Mouse (Mus musculus): ENCODE results near the gene 6030468B19Rik. TPM values are rescaled to one million over a fixed set of nuclear protein-coding genes. Genes with fewer than 3 reads are reported as not detected.
"Not testable (repeated sequence)": the region's sequence is repeated elsewhere in the genome, so short reads cannot be mapped to it uniquely, and the experiment has no call there.

6030468B19Rik gene
- polyA plus RNA-seq, 1 experiment from 2014 or later, result not detected

DNA sequence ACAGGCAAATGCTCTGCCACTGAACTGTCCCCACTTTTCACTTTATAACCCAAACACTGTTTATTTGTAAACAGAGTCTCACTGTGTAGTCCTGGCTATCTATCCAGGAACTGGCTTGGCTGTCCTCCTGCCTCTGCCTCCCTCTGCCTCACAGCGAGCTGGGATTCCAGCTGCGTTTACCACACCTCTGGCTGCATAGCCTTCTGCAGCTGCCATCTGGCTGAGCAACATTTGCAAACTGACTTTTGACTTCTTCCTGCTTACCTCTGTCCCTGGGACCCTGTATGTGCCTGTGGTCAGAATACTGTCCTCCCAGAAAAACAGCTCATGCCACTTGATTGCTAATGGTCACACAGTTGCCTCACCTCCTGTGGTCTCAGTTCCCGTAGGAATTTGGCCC, 29.9 kb downstream of the 6030468B19Rik start:
- no peak for TF ChIP-seq CTCF (IDR thresholded peaks at IDR 0.05)
- ChIA-PET POLR2A (interaction anchor here (1.8 kb wide), 1 partner anchor 16 kb away, joined by 4 read pairs; no protein-coding TSS in a partner anchor), CTCF (interaction anchor here (2.0 kb wide), 1 partner anchor 37 kb away, joined by 5 read pairs; no protein-coding TSS in a partner anchor)
- no peaks in the 10 kb centered on the region for H3K27me3 ChIP-seq
- in situ Hi-C loops (cut with MboI; ENCODE audit: low pct_unique_long_range_greater_than_20kb), result loop anchor here (5.0 kb wide), 1 partner anchor 120 kb away; no protein-coding TSS in a partner anchor
- ATAC-seq (no peak), DNase-seq (ENCODE audit: low read depth, low spot score) (no peak)

DNA sequence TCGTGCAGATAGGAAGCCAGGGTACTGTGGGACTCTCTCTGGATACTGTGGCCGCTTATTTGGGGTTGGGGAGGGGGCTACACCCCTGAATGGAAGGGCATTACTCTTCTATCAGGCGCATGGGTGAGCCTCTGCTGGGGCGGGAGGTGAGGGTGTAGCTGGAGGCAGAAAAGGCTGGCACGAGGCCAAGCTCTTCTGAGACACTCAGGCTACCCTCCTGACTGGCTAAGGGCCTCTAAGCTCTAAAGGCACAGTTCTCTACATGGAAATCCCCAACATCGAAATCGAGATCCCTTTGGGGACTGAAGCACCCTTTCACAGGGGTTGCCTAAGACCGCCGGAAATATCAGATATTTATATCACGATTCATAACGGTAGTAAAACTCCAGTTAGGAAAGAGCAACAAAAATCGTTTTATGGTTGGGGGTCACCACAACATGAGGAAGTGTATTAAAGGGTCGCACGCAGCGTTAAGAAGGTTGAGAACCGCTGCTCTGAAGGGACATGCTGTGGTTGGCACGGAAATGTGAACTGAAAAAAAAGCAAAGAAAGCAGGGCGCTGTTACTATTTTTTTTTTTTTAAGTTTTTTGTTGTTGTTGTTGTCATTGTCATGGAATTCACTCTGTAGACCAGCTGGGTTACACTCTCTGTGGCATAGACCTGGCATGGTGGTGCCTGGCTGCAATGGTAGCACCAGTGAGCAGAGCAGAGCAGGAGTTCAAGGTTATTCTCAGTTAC, 30.9 kb downstream of the 6030468B19Rik start:
- no peak for ATAC-seq
- no peak for DNase-seq (ENCODE audit: low read depth, low spot score)
- in situ Hi-C loops (cut with MboI; ENCODE audit: low pct_unique_long_range_greater_than_20kb), result loop anchor here (5.0 kb wide), 1 partner anchor 121 kb away; no protein-coding TSS in a partner anchor
- H3K27me3 ChIP-seq, result no peaks in the 10 kb centered on the region
- ChIA-PET POLR2A (interaction anchor here (1.8 kb wide), 1 partner anchor 17 kb away, joined by 4 read pairs; no protein-coding TSS in a partner anchor), CTCF (interaction anchor here (2.0 kb wide), 1 partner anchor 38 kb away, joined by 5 read pairs; no protein-coding TSS in a partner anchor)
- TF ChIP-seq CTCF (IDR thresholded peaks at IDR 0.05), result no peak

DNA sequence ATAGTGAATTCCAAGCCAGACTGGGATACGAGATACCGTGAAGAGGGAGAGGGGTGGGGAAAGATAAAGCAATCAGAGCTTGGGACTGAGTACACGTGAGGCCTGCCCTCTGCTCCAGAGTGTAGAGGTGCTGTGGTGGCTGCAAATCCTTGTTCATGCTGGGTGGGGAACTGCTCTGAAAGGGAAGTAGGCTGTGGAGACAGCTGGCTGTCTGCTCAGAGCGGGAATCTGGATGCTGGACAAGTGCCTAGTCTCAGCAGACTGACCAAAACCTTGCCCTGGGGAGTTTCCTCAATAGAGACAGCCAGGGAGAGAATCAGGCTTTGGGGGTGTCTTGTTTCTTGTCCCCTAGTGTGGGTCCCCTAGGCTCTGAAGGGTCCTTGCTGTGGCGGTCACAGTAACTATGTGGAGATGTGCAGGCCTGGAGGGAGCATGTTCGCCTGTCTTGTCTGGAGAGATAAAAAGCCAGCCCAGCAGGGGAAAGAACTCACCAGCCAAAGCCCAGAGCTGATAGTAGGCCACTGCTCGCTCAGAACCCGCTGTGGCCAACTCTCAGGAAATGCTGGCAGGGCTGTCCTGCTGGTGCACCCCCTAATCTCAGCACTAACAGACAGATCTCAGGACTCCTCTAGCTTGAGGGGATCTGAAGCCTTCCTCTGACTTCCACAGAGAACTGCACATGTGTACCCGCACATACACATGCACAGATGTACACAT, 31.6 kb downstream of the 6030468B19Rik start:
- POLR2A ChIA-PET, result interaction anchor here (0.6 kb wide), 1 partner anchor 20 kb away, joined by 3 read pairs; the partner anchor contains the start of gene Birc5
- CTCF ChIA-PET, result no interaction called here
- H3K27me3 ChIP-seq, result no peaks in the 10 kb centered on the region
- in situ Hi-C loops (cut with MboI; ENCODE audit: low pct_unique_long_range_greater_than_20kb), result loop anchor here (5.0 kb wide), 1 partner anchor 122 kb away; no protein-coding TSS in a partner anchor
- no peak for TF ChIP-seq CTCF (IDR thresholded peaks at IDR 0.05)
- no peak for ATAC-seq
- no peak for DNase-seq (ENCODE audit: low read depth, low spot score)

DNA sequence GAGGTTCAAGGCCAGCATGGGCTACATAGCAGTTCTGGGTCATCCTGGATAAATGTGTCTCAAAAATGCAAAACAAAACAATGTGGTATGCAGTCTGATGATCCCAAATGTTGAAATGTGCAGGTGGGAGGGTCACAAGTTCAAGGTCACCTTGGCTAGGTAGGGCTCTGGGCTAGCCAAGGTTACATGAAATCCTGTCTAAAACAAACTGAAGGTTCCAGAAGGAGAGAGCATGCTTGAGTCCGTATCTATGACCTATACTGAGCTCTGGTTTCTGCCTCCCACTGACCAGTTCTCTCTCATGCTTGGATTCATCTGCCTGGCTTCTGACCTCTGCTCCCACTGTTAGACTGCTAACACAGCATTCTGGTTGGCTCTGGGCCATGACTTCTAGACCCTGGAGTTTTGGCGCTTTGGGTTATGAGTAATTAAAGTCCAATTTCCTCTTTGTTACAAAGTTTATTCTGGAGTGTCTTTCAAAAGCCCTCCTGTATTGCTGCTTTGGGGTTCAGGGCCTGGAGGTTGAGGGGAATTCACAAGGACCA, 32.3 kb downstream of the 6030468B19Rik start:
- H3K27me3 ChIP-seq, result no peaks in the 10 kb centered on the region
- ChIA-PET CTCF (no interaction called here), POLR2A (interaction anchor here (0.6 kb wide), 1 partner anchor 19 kb away, joined by 3 read pairs; the partner anchor contains the start of gene Birc5)
- no peak for TF ChIP-seq CTCF (IDR thresholded peaks at IDR 0.05)
- in situ Hi-C loops (cut with MboI; ENCODE audit: low pct_unique_long_range_greater_than_20kb), result loop anchor here (5.0 kb wide), 1 partner anchor 122 kb away; no protein-coding TSS in a partner anchor
- DNase-seq (ENCODE audit: low read depth, low spot score) (no peak), ATAC-seq (no peak)

DNA sequence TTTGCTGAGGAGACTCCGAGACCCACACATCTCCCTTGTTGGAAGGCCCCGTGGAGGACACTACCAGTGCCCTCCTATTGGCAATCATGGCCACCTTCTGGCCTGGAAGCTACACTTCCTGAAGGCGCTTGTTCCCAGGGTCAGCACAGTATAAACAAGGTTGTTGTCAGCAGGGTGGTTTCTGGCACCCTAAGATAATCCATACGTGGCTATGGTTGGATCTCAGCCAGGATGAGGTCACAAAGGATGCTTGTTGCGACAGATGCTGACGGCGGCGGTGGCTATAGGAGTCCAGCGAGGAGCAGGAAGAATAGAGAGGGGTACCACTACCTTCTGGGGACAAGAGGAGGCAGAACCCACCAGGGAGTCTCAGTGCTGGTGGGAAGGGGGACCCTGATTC, 32.9 kb downstream of the 6030468B19Rik start:
- ChIA-PET CTCF (no interaction called here), POLR2A (no interaction called here)
- in situ Hi-C loops (cut with MboI; ENCODE audit: low pct_unique_long_range_greater_than_20kb), result no loop called here
- TF ChIP-seq CTCF (IDR thresholded peaks at IDR 0.05), result no peak
- DNase-seq (ENCODE audit: low read depth, low spot score) (no peak), ATAC-seq (no peak)
- H3K27me3 ChIP-seq, result no peaks in the 10 kb centered on the region

DNA sequence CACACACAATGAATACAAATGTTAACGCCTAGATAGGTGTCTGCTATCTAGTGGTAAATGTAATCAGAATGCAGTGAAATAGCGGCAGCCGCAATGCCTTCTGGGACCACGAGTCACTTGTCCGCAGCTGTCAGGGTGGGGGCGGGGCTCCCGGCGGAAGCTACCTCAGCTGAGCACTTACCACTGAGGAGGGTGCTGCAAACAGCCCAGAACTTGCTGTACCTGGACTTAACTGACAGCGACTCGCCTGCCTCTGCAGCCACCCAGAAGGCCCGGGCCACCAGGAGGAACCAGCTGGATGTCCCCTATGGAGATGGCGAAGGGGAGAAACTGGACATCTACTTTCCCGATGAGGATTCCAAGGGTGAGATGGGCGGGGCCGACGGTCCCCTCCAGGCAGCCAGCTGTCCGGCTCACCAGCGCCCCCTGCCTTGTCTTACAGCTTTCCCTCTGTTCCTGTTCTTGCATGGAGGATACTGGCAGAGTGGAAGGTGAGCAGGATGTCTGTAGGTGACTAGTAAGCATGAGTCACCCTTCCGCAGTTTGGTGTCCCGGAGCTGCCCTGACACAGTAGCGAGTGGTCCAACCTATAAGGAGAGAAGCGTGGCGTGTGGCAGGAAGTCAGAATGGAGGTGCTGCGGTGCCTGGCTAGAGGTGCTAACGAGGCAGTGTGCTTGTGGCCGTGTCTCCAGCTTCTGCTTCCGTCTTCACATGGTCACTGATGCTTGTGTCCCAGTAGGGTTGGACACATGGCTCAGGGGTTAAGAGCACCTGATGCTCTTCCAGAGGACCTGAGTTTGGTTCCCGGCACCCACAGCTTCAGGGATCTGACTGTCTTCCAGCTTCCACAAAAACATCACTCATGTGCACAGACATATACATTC, 34.9 kb downstream of the 6030468B19Rik start:
- ATAC-seq (no peak), DNase-seq (ENCODE audit: low read depth, low spot score) (no peak)
- TF ChIP-seq CTCF (IDR thresholded peaks at IDR 0.05), result no peak
- no peaks in the 10 kb centered on the region for H3K27me3 ChIP-seq
- POLR2A ChIA-PET, result interaction anchor here (0.7 kb wide), 1 partner anchor 13 kb away, joined by 3 read pairs; no protein-coding TSS in a partner anchor
- in situ Hi-C loops (cut with MboI; ENCODE audit: low pct_unique_long_range_greater_than_20kb), result no loop called here
- CTCF ChIA-PET, result interaction anchor here (1.2 to 1.3 kb wide), 2 partner anchors 10 to 42 kb away, joined by 3 read pairs; no protein-coding TSS in a partner anchor

DNA sequence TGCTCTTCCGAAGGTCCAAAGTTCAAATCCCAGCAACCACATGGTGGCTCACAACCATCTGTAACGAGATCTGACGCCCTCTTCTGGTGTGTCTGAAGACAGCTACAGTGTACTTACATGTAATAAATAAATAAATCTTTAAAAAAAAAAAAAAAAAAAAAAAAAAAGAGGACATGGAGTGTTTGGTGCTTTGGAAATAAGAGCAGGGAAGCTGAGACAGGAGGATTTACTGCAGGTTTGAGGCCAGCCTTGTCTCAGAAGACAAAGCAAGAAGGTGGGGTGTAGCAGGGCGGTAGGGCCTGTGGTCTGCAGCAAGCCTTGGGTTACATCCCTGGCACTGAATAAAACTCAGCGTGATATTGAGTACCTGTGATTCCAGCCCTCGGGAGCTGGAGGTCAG, 36.0 kb downstream of the 6030468B19Rik start:
- POLR2A ChIA-PET, result interaction anchor here (0.8 to 1.0 kb wide), 2 partner anchors 9 to 16 kb away, joined by 3 to 4 read pairs; no protein-coding TSS in a partner anchor
- in situ Hi-C loops (cut with MboI; ENCODE audit: low pct_unique_long_range_greater_than_20kb); DNase-seq (ENCODE audit: low read depth, low spot score); CTCF ChIA-PET; ATAC-seq; H3K27me3 ChIP-seq: not testable (repeated sequence)

DNA sequence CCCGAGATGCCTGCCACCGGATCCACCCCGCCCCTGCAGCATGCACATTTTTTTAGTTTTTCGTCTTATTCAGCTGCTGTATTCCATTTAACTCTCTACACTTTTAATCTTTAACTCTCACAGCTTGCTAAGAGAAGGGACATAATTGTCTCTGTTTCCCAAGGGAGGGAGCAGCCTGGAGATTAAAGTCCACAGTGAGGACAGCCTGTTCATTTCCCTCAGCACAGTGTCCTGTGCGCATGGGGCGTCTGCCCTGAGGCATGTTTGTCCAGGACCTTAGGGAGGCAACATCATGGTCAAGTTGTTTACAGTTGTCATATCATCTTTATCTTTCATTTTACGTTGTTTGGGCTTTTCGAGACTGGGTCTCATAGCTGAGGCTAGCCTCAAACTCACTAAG, 36.6 kb downstream of the 6030468B19Rik start:
- no peak for ATAC-seq
- CTCF ChIA-PET, result no interaction called here
- TF ChIP-seq CTCF (IDR thresholded peaks at IDR 0.05), result no peak
- H3K27me3 ChIP-seq, result no peaks in the 10 kb centered on the region
- DNase-seq (ENCODE audit: low read depth, low spot score), result no peak
- POLR2A ChIA-PET, result interaction anchor here (0.8 to 1.0 kb wide), 2 partner anchors 9 to 16 kb away, joined by 3 to 4 read pairs; no protein-coding TSS in a partner anchor
- in situ Hi-C loops (cut with MboI; ENCODE audit: low pct_unique_long_range_greater_than_20kb), result no loop called here

DNA sequence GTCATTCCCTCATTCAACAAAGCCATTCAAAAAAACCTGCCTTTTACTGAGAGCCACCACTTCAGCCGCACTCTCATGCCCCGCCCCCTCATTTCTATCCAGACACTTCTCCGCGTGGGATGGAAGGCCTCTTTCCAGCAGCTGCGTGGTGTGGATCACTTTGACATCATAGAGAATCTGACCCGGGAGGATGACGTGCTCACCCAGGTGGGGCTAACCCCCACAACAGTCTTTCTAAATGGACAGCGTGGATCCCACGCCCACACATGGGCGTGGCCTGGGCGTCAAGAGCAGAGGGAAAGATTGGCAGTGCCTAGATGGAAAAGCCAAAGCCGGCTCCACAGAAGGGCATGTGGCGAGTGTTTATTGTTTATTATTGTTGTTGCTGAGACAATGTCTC, 38.8 kb downstream of the 6030468B19Rik start:
- CTCF ChIA-PET, result no interaction called here
- ATAC-seq, result no peak
- DNase-seq (ENCODE audit: low read depth, low spot score), result no peak
- TF ChIP-seq CTCF (IDR thresholded peaks at IDR 0.05), result no peak
- H3K27me3 ChIP-seq, result no peaks in the 10 kb centered on the region
- POLR2A ChIA-PET, result interaction anchor here (1.2 kb wide), 1 partner anchor 21 kb away, joined by 3 read pairs; no protein-coding TSS in a partner anchor
- in situ Hi-C loops (cut with MboI; ENCODE audit: low pct_unique_long_range_greater_than_20kb), result no loop called here
